Mouse (Mus musculus): Measurements from ENCODE around the gene Satb2. TPM values are rescaled to one million over a fixed set of nuclear protein-coding genes. Genes with fewer than 3 reads are reported as not detected.

The Satb2 gene
- total RNA-seq (2014; fragmentation: Nextera tagmentation) (not detected in 2 replicates), total RNA-seq (2017) (0.06 and 0.38 TPM in 2 replicates), polyA plus RNA-seq (2012) (not detected in 2 replicates)

GRCm38 (mm10) chr1:56978151-56978700 is at the start of gene Satb2:
Gene Satb2 (minus strand): TSS chr1:56978650.
- no peak for DNase-seq (ENCODE audit: low spot score)
- TF ChIP-seq GATA1 (IDR thresholded peaks at IDR 0.05; ENCODE audit: borderline replicate concordance, low read length) (no peak), POLR2AphosphoS5 (IDR thresholded peaks at IDR 0.05; ENCODE audit: insufficient replicate concordance, low read depth, low read length) (no peak)
- Histone ChIP-seq H3K36me3 (replicated peaks) (no peaks in the 10 kb centered on the region), H3K4me1 (ENCODE audit: insufficient read depth, low read depth, low read length) (no peaks in the 10 kb centered on the region), H3K4me3 (ENCODE audit: low read depth, low read length) (no peak within 1 kb of the TSS), H3K27me3 (ENCODE audit: insufficient read depth, low read length) (no peaks in the 10 kb centered on the region; the same call in 1 of the 2 replicates), H3K9me3 (replicated peaks) (peaks cover 71% of the 10 kb centered on the region)
- ATAC-seq (ENCODE audit: extremely low read depth, insufficient number of reproducible peaks, low FRiP score, poor library complexity, severe bottlenecking), result no peak

GRCm38 (mm10) chr1:57018941-57019340 is 40.5 kb upstream of the Satb2 start:
- H3K4me3 ChIP-seq (ENCODE audit: low read depth, low read length), result no peak overlapping the region
- H3K9me3 ChIP-seq (replicated peaks), result peaks cover 10% of the 10 kb centered on the region
- TF ChIP-seq GATA1 (IDR thresholded peaks at IDR 0.05; ENCODE audit: borderline replicate concordance, low read length) (no peak), GATA2 (IDR thresholded peaks at IDR 0.05; ENCODE audit: borderline replicate concordance, low read depth, low read length) (no peak), POLR2AphosphoS5 (IDR thresholded peaks at IDR 0.05; ENCODE audit: insufficient replicate concordance, low read depth, low read length) (no peak), TAL1 (conservative IDR thresholded peaks at IDR 0.05; ENCODE audit: low read depth, low read length) (no peak), CTCF (IDR thresholded peaks at IDR 0.05; ENCODE audit: low read depth, low read length) (no peak)
- H3K27me3 ChIP-seq (ENCODE audit: insufficient read depth, low read length), result no peaks in the 10 kb centered on the region
- ATAC-seq (ENCODE audit: extremely low read depth, insufficient number of reproducible peaks, low FRiP score, poor library complexity, severe bottlenecking), result no peak
- no peak for DNase-seq (ENCODE audit: low spot score)
- no peaks in the 10 kb centered on the region for H3K4me1 ChIP-seq (ENCODE audit: insufficient read depth, low read depth, low read length)
- H3K36me3 ChIP-seq (replicated peaks), result no peaks in the 10 kb centered on the region

- no peak for TF ChIP-seq CTCF (IDR thresholded peaks at IDR 0.05; ENCODE audit: low read depth, low read length)
- no peak for TF ChIP-seq POLR2AphosphoS5 (IDR thresholded peaks at IDR 0.05; ENCODE audit: insufficient replicate concordance, low read depth, low read length)
- TF ChIP-seq TAL1 (conservative IDR thresholded peaks at IDR 0.05; ENCODE audit: low read depth, low read length), result no peak
- TF ChIP-seq GATA1 (IDR thresholded peaks at IDR 0.05; ENCODE audit: borderline replicate concordance, low read length), result no peak
- ATAC-seq (ENCODE audit: extremely low read depth, insufficient number of reproducible peaks, low FRiP score, poor library complexity, severe bottlenecking), result no peak
- H3K36me3 ChIP-seq (replicated peaks), result no peaks in the 10 kb centered on the region
Measured at GRCm38 (mm10) chr1:57013856-57014255, 35.4 kb upstream of the Satb2 start.

GRCm38 (mm10) chr1:57009171-57009570 is 30.7 kb upstream of the Satb2 start:
- no peak for DNase-seq (ENCODE audit: low spot score)
- H3K4me1 ChIP-seq (ENCODE audit: insufficient read depth, low read depth, low read length), result no peaks in the 10 kb centered on the region
- peaks cover 11% of the 10 kb centered on the region for H3K9me3 ChIP-seq (replicated peaks)
- TF ChIP-seq CTCF (IDR thresholded peaks at IDR 0.05; ENCODE audit: low read depth, low read length) (no peak), TAL1 (conservative IDR thresholded peaks at IDR 0.05; ENCODE audit: low read depth, low read length) (no peak), GATA1 (IDR thresholded peaks at IDR 0.05; ENCODE audit: borderline replicate concordance, low read length) (no peak), POLR2AphosphoS5 (IDR thresholded peaks at IDR 0.05; ENCODE audit: insufficient replicate concordance, low read depth, low read length) (no peak), GATA2 (IDR thresholded peaks at IDR 0.05; ENCODE audit: borderline replicate concordance, low read depth, low read length) (no peak)
- no peaks in the 10 kb centered on the region for H3K36me3 ChIP-seq (replicated peaks)
- H3K4me3 ChIP-seq (ENCODE audit: low read depth, low read length), result no peak overlapping the region
- ATAC-seq (ENCODE audit: extremely low read depth, insufficient number of reproducible peaks, low FRiP score, poor library complexity, severe bottlenecking), result no peak
- H3K27me3 ChIP-seq (ENCODE audit: insufficient read depth, low read length), result no peaks in the 10 kb centered on the region

More at GRCm38 (mm10) chr1:57013856-57014255, 35.4 kb upstream of the Satb2 start:
- Histone ChIP-seq H3K4me1 (ENCODE audit: insufficient read depth, low read depth, low read length) (no peaks in the 10 kb centered on the region), H3K27me3 (ENCODE audit: insufficient read depth, low read length) (no peaks in the 10 kb centered on the region), H3K4me3 (ENCODE audit: low read depth, low read length) (no peak overlapping the region), H3K9me3 (replicated peaks) (no peaks in the 10 kb centered on the region; the same call in none of the 2 replicates)
- DNase-seq (ENCODE audit: low spot score), result no peak

GRCm38 (mm10) chr1:56995041-56995440 is 16.6 kb upstream of the Satb2 start:
- no peak overlapping the region for H3K4me3 ChIP-seq (ENCODE audit: low read depth, low read length)
- H3K27me3 ChIP-seq (ENCODE audit: insufficient read depth, low read length), result no peaks in the 10 kb centered on the region
- H3K36me3 ChIP-seq (replicated peaks), result no peaks in the 10 kb centered on the region
- ATAC-seq (ENCODE audit: extremely low read depth, insufficient number of reproducible peaks, low FRiP score, poor library complexity, severe bottlenecking) (no peak), DNase-seq (ENCODE audit: low spot score) (no peak)
- no peaks in the 10 kb centered on the region for H3K4me1 ChIP-seq (ENCODE audit: insufficient read depth, low read depth, low read length)
- no peak for TF ChIP-seq GATA2 (IDR thresholded peaks at IDR 0.05; ENCODE audit: borderline replicate concordance, low read depth, low read length)
- no peak for TF ChIP-seq TAL1 (conservative IDR thresholded peaks at IDR 0.05; ENCODE audit: low read depth, low read length)
- TF ChIP-seq GATA1 (IDR thresholded peaks at IDR 0.05; ENCODE audit: borderline replicate concordance, low read length), result no peak
- no peak for TF ChIP-seq POLR2AphosphoS5 (IDR thresholded peaks at IDR 0.05; ENCODE audit: insufficient replicate concordance, low read depth, low read length)
- no peak for TF ChIP-seq CTCF (IDR thresholded peaks at IDR 0.05; ENCODE audit: low read depth, low read length)
- peaks cover 17% of the 10 kb centered on the region for H3K9me3 ChIP-seq (replicated peaks)

GRCm38 (mm10) chr1:56992310-56992709 is 13.9 kb upstream of the Satb2 start:
- no peak overlapping the region for H3K4me3 ChIP-seq (ENCODE audit: low read depth, low read length)
- DNase-seq (ENCODE audit: low spot score), result no peak
- TF ChIP-seq POLR2AphosphoS5 (IDR thresholded peaks at IDR 0.05; ENCODE audit: insufficient replicate concordance, low read depth, low read length) (no peak), GATA2 (IDR thresholded peaks at IDR 0.05; ENCODE audit: borderline replicate concordance, low read depth, low read length) (no peak), CTCF (IDR thresholded peaks at IDR 0.05; ENCODE audit: low read depth, low read length) (no peak), TAL1 (conservative IDR thresholded peaks at IDR 0.05; ENCODE audit: low read depth, low read length) (no peak), GATA1 (IDR thresholded peaks at IDR 0.05; ENCODE audit: borderline replicate concordance, low read length) (no peak)
- H3K4me1 ChIP-seq (ENCODE audit: insufficient read depth, low read depth, low read length), result no peaks in the 10 kb centered on the region
- no peaks in the 10 kb centered on the region for H3K36me3 ChIP-seq (replicated peaks)
- no peaks in the 10 kb centered on the region for H3K27me3 ChIP-seq (ENCODE audit: insufficient read depth, low read length)
- peaks cover 20% of the 10 kb centered on the region for H3K9me3 ChIP-seq (replicated peaks)
- ATAC-seq (ENCODE audit: extremely low read depth, insufficient number of reproducible peaks, low FRiP score, poor library complexity, severe bottlenecking), result no peak

Data from G1E (cell line).